Mouse (Mus musculus) kidney, adult 10 weeks (tissue): Measurements from ENCODE around the gene Sfxn5. TPM values are rescaled to one million over a fixed set of nuclear protein-coding genes. Genes with fewer than 3 reads are reported as not detected.

Experiments
- polyA plus RNA-seq: library from polyadenylated mRNA; stranded (reverse); fragments of 350-450 nt; fragmentation: Illumina TruSeq; extraction: RNeasy Lipid Tissue Mini Kit (QIAGEN cat#74804); gene quantifications from one replicate; pipeline ENCODE4 v1.2.3, GENCODE M21; 2014; ENCODE audit warnings: low read depth, low replicate concordance

Sfxn5 gene
- 4.4 TPM for polyA plus RNA-seq

DNA sequence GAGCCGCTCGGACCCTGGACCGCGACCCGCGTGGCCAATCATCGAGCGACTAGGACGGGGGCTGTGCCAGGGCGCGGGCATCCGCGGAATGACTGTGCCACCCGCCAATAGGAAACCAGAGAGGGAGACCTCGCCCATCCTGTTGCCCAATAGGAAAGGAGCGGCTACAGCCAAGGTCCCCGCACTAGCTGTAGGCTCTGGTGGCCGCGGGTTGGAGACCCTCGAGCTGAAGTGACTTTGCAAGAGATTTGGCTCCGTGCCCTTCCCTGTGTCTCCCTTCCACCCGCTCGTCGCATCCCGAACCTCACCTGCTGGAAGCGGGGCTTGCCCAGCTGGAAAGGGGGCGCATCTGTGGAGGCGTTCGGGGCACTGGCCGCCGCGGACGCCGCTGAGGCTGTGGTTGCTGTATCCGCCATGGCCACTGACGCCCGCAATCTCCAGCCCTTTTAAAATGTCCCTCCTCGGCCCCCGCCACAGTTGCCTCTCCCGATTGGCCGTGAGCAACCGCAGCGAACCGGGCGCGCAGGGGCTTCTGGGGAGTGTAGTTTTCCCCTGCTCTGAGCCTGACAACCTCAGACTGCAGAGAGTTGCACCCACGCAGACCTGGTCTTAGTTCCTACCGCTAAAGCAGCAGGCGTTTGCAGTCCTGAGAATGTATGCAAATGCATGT lies at the start of gene Sfxn5:
Sfxn5 (minus strand) TSS at position 423 of the 670 bp plus-strand sequence.

DNA sequence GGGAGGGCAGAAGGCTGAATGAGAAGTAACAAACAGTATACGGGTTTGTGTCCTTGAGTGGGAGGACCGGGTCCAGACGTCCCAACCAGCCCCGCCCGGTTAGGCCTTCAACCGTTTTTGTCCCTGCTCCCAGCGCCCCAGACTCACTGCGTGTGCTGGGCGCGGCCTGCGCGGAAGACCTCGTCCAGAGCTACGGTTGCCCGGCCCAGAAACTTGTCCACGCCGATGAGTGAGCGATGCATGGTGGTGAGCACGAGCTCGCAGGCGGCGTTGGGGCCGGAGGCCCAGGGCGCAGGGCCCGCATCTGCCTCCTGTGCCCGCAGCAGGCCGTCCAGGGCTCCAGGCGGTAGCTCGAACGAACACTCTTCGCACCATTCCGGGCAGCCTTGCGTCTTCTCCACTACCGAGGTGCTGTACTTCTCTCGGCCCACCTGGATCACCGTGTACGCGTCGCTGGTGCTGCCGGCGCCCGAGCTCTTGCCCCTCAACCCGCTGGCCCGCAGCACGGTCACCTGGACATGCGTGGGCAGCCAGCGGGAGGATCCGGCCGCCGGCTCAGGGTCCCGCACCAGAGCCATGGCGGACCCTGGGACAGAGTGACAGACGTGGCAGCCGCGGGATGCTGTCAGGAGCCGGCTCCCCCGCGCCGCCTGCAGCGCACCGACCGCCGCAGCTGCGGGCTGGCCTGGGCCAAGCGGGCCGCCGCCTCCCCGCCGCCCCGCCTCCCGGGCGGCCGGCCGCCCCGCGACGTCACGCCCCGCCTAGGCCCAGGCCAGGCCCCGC lies 40.9 kb upstream of the Sfxn5 start, which contains the start of gene Rab11fip5:
Rab11fip5 (minus strand) TSS at position 684 of the 783 bp plus-strand sequence.

DNA sequence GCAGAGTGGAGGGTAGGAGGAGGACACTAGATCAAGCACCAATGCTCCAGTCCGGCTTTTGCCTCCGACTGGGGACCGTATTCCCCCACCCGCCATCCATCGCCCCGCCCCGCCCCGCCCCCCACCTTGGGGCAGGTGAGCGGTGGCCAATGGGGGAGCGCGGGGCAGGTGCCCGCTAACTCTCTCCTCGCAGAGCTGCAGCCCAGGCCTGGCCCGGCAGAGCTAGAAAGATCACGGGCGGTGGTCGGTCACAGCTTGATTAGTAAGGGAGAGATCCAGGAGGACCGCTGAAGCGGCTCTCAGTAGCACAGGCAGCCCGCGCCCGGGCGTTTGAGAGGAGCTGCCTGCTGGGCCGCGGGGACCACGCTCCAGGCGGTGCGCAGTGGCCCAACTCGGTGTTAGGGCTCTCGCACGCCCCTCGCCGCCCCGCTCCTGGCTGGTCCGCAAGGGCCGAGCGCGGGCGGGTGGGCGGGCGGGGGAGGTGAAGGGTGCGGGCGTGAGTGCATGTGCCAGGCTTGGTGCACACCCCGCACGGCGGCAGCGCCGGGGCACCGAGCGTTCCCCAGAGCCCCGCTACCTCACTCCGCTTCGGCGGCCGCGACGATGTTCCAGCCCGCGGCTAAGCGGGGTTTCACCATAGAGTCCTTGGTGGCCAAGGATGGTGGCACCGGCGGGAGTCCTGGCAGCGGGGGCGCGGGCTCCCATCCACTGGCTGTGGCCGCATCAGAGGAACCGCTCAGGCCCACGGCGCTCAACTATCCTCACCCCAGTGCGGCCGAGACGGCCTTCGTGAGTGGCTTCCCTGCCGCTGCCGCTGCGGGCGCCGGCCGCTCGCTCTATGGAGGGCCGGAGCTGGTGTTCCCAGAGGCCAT lies 145.6 kb downstream of the Sfxn5 start, which contains the start of gene Emx1:
Emx1 (plus strand) TSS at position 99 of the 872 bp plus-strand sequence.

Other genes with a start within 250 kb of the Sfxn5 start
- 2.0 TPM for gene Spr, start 195.7 kb downstream of the Sfxn5 start, polyA plus RNA-seq
- 0.36 TPM for gene Emx1, start 146.0 kb downstream of the Sfxn5 start, polyA plus RNA-seq
- gene Rab11fip5, start 41.2 kb upstream of the Sfxn5 start, polyA plus RNA-seq, result 5.6 TPM
- gene Noto, start 90.5 kb upstream of the Sfxn5 start, polyA plus RNA-seq, result not detected
- 2.1 TPM for gene Smyd5, start 98.6 kb upstream of the Sfxn5 start, polyA plus RNA-seq
- gene Cct7, start 118.1 kb upstream of the Sfxn5 start, polyA plus RNA-seq, result 69.5 TPM
- gene Pradc1, start 118.5 kb upstream of the Sfxn5 start, polyA plus RNA-seq, result 3.1 TPM
- not detected for gene Fbxo41, start 169.6 kb upstream of the Sfxn5 start, polyA plus RNA-seq
- not detected for gene Egr4, start 180.2 kb upstream of the Sfxn5 start, polyA plus RNA-seq